Mouse (Mus musculus): ENCODE measurements around the gene Olfr65.

Gene Olfr65

DNA sequence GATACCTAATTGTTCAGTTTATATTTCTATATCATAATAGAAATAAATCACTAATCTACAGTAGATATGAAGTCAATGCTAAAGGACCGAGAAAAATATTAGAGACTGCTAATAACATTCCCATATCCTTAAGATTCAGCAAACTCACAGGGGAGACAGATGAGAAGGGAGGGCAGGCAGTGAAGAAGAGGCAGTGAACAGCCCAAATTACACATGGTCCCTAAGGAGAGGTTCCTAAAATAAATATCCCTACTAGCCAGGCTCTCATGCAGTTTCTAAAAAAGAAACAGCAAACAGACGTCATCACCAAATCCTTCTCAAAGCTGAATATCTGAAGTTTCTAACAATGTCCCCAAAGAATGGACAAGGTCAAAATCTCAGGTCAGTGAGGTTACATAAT is at the start of gene Olfr65:
Gene Olfr65 (plus strand): TSS at position 301 of the 400 bp plus-strand sequence.
- DNase-seq (ENCODE audit: low spot score) = no peak

DNA sequence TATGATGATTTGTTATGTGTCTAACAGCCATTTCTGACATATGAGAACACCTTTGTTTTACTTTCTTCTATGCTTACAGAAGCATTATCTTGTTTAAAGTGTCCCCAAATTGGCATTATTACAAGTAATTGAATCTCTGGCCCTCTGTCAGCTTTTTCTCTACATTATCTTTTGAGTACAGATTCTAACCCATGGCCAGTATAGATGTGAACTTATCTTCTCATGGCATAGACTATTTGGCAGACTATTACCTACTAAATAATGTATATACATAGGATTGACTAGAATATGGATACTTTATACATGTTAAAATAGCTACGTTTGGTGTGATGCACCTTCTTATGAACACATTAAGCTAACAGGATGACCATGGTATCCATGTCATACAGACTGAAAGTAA is 48.6 kb upstream of the Olfr65 start:
- DNase-seq (ENCODE audit: low spot score) = no peak

DNA sequence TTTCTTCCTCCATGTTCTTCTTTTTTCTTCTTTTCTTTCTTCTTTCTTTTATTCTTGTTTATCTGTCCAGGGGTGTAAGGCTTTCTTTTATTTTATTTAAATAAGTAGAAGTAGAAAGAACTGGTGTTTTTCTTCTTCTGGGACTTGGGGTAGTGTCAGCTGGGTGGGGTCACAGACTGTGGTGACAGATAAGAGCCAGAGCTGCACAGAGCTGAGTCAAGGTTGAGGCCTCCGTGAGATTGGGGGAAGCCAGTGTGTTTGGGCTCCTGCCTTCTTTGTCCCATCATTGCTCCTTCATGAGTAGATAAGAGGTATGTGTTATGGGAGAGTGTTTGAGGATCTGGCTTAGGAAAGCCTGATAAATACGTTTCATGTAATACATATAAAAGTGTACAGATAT is 44.2 kb upstream of the Olfr65 start:
- DNase-seq (ENCODE audit: low spot score) = no peak

DNA sequence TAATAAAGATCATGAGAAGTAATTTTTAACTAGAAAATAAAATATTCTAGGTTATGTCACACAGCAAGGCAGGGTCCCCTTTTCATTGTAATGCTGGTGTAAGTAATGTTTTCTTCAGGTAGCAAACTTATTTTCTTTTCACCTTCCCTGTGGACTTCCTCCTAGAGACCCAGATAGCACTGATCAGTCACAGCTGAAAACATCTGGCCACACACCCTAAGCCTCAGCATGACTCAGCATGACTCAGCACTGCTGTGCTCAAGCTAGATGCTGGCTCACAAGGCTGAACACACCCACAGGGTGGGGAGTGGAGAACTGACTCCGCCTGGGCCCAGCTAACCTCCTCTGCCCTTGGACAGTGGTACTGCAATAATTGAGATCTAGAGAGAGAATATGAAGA is 42.4 kb upstream of the Olfr65 start:
- no peak for DNase-seq (ENCODE audit: low spot score)

DNA sequence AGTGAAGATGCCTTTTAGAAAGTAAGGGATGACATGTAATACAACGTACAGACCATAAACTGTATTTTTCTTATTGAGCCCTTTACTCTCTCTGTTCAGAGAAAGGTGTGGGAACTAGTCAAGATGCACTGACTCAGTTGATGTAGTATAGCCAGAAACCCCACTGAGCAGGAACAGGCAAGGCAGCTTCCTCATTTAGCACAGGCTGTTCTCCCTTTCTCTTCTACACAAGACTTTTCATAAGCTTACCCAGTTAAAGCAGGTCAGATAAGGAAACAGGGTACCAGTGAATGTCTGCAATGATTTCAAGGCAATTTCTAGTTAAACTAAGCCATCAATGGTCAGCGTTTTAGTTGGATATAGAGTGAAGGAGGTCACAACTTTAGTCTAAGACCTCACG is 41.8 kb upstream of the Olfr65 start:
- no peak for DNase-seq (ENCODE audit: low spot score)

DNA sequence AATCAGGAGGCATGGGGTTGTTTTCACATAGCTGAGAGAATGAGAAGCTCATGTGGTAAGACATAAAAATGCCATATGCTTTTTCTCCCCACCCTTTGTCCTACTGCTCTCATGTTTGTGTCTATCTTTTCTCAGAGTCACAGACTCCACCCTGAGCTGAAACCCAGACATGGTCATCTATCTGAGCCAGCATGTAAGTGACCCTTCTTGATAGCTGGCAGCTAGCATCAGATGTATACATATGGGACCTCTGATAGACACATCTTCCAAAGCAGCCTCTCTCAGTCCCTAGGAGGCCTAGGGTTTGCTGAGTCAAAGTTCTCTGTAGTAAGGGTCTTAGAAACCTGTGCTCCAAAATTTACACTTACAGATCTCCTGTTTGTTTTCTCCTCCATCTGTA is 37.6 kb upstream of the Olfr65 start:
- no peak for DNase-seq (ENCODE audit: low spot score)

DNA sequence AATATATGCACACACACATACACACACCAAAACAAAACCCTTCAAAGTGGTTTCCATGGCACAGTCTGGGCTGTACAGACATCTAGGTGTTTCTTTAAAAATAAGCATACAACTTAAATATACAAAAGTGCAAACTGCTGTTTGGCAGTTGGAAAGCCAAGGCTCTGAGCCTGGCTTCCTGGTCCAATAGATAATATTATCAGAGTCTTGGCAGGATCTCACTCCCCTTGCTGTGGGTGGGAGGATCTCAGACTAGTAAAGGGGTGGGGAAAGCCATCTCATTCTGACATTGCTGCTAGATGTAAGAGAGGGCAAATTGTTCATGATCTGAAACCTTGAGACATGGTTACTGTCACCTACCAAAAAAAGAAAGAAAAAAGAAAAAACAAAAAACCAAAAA is 32.6 kb upstream of the Olfr65 start:
- DNase-seq (ENCODE audit: low spot score) = no peak

DNA sequence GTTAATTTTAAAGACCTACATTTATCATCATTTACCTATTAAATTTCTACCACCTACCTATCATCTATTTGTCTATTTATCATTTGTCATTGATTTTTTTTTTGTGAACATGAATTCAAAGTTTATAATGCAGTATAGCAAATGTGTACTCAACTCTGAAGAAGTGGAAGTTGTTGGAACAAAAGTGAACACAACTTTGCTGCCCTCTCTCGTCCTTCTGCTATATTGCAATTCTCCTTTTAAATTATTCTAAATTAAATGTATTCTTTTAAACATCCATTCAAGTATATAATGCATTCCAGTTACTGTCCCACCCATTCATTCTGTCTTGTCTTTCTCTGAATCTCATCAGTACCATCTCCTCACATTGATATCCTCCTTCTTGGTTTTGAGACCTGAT is 30.2 kb upstream of the Olfr65 start:
- DNase-seq (ENCODE audit: low spot score) = no peak

DNA sequence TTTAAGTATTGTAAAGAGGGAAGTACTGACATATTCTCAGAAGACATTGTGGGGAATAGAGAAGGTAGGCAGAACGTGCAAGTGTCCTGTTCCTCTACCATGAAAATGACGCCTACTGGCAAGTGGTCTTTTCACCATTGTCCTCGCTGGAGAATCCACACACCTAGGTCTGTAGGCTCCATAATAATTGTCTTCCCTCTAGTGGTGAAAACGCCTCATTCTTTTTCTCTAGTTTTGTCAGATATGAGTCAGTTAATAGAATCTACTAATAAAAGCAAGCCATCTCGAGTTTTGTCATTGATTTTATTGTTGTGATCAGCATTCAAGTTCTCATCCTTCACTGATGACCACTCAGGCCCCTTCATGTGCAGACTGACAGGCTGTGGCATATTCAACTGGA is 28.8 kb upstream of the Olfr65 start:
- DNase-seq (ENCODE audit: low spot score) = no peak

DNA sequence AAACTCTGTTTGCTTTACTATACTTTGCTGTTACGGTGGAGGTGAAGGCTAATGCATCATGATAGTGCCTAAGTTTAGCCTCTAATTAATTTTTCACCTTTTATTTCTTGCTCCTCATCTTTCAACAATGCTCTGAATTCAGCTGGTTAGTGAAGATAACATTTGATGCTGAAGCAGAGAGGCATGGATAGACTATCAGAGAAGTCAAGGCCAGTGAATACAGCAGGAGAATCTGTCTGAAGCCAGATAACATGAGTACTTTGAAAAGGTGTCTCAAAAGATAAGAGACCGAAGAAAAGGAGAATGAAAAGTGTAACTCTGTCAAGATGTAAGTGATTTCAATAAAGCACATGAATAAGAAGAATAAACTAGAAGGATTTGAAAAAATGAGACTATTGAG is 26.2 kb upstream of the Olfr65 start:
- DNase-seq (ENCODE audit: low spot score) = no peak

DNA sequence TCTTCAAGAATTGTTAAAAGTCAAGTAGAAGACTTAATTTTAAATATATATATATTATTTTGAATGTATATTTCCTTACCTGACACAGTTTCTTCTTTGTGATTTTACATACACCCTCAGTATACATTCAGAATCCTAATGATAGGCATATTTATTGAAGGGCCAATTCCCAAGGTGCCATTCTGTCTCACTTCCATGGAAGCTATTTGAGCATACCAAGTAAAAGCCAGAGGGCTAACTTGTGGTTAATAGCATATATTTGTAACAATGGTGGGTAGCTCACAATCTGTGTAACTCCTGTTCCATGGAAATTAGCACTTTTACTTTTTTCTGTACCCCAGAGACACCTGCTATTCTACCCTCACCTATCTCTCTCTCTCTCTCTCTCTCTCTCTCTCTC is 17.1 kb upstream of the Olfr65 start, which contains the start of gene Olfr66:
Gene Olfr66 (minus strand): TSS at position 101 of the 400 bp plus-strand sequence.
- DNase-seq (ENCODE audit: low spot score) = no peak

DNA sequence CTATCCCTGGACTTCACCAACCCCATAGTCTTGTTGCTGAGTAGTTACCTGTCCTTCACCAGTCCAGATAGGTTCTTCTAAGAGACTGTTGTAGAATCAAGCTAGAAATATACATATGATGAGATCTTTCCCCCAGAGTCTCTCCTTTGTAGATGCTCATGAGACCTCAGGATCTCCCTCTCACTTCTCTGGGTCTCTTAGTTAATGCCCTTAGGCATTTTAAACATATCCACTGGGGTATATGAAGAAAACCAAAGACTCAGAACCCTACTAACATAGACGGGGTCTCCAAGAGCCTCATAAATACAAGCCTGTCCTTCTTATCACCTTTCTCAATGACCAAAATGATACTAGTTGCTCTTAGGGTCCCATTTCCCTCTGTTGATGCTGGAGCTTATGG is 8.9 kb upstream of the Olfr65 start, which contains the start of gene Olfr64:
Gene Olfr64 (minus strand): TSS at position 101 of the 400 bp plus-strand sequence.
- no peak for DNase-seq (ENCODE audit: low spot score)

DNA sequence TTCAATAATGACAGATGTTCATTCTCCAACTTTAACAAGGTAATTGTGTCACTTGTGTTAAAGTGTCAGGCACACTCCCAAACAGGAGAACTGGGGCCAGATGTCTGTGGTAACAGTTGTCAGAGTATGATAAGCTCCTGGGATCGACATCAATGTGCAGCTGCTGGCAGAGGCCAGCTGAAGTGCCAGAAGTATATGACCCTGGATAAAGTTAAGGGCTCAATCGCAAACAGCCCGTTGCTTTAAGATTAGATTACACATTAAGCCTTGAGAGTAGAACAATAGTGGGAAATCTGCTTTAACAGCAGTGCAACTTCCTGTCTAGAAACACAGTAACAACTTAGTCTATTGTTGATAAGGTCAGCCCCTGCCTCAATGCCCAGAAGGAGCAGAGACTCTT is 6.8 kb downstream of the Olfr65 start:
- DNase-seq (ENCODE audit: low spot score) = no peak

DNA sequence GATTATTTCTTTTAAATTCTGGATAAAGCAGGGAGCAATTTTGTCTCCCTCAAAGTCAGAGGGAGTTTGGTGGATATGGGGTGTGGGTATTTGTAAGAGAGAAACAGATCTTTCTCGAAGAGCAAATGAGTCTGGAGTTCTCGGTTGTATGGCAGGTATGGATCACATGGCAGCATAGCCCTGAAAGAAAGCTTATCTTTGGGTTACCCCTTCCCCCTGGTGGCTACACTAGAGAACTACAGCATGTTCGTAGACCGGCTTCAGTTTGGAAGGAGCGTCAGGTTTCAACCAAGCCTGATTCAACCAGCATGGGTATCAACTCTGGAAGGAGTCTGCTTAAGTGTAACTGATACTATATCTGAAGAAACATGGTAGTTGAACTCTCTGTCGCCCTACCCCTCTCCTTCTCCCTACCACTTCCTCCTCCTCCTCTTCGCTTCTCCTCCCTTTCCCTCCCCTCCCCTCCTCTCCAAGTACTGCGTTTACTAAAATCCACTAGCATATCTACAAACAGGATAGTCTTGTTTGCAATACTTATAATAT is 9.8 kb downstream of the Olfr65 start:
- DNase-seq (ENCODE audit: low spot score) = no peak

DNA sequence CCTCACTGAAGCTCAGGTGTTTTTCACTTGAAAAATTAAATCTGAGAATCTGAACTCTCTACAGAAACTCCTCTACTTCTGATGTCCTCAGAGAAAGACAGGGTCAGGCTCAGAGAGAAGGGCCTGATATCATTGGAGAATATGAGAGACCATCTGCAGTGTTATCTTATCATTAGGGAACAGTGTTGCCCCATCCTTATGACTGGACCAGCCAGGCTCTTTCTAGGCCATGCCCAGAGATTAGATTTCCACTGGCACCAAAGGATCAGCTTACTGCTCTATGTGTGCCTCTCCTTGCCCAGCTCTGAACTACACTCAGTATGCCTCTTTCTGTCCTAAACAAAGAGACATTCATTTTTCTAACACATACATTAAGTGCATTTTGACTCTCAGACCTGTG is 12.1 kb downstream of the Olfr65 start:
- DNase-seq (ENCODE audit: low spot score) = no peak

DNA sequence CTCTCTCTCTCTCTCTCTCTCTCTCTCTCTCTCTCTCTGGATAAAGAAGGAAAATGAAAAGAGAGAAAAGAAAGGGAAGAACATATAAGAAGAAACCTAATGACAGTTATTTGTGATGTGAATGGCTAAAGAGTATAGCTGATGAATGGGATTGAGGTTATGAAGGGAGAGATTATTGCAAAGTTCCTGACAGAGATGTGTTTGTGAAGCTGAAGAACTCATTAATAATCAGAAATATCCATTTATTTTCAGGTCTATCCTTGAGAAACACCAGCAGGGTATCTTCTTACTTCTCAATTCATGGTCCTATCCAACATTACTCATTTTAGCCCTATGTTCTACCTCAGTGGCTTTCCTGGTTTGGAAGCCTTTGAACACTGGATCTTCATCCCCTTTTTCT is 25.2 kb downstream of the Olfr65 start, which contains the start of gene Olfr631:
Gene Olfr631 (plus strand): TSS at position 301 of the 400 bp plus-strand sequence.
- no peak for DNase-seq (ENCODE audit: low spot score)

DNA sequence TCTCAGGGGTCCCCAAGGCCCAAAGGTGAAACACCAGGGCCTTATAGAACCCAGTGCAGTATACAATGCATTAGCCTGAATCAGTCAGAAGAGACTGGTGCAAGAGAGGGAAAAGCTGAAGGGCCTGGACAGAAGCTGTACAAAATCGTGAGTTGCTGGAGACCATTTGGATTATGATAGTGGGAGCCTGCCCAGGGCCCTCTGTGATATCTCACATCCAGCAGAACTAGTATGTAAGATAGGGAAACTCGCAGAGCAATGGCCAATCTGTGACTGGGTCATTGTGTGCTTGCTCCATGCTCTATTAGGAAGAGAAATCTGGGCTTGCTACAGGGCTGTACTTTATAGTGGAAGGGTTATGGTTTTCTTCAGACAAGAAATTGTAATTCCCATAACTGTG is 31.0 kb downstream of the Olfr65 start, which contains the start of gene Olfr632:
Gene Olfr632 (plus strand): TSS at position 84 of the 400 bp plus-strand sequence.
- DNase-seq (ENCODE audit: low spot score) = no peak

DNA sequence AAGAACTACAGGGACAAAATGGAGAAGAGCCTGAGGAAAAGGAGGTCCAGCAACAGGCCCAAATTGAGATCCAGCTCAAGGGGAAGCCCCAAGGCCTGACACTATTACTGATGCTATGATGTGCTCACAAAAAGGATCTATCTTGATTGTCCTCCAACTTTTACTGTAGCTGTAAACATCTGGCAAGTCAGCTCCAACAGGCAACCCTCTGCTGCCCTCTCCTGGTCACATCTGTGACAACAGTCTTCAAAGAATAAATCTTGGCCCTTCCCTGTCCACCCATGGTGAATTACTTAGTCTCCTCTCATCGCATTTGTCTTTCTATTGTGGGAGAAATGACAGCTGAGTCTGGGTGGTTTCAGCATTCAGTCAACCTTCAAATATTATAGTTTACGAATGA is 39.4 kb downstream of the Olfr65 start:
- peak; percentile 6 for DNase-seq (ENCODE audit: low spot score)

DNA sequence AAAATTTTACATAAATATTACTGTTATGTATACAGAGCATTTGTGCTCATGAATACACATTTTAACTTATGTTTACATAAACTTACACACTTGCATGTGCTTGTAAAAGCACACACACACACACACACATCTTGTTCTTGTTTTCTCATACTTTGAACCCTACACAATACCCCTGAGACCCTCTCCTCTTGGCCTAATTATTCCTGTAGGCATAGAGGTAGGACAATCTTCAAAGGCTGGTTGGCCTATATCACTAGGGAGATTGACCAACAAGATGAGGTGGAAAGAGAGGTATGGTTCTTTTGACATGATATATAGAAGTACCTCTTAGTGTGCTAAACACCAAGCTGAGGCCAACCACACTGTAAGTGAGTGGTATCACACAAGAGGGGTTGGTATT is 40.9 kb downstream of the Olfr65 start, which contains the start of gene Olfr633:
Gene Olfr633 (plus strand): TSS at position 301 of the 400 bp plus-strand sequence.
- DNase-seq (ENCODE audit: low spot score) = no peak

All from T-cell, adult 2 months (primary cell).